Mouse (Mus musculus) liver, postnatal 0 days (tissue): ENCODE results near the gene Shmt2.
A peak's percentile ranks its signal among the peaks of the same experiment; 100 is the strongest.

Experiments
- CTCF ChIP-seq: sonication (generic); IDR thresholded peaks from 2 replicates; pipeline ENCODE4 v1.5.1; 2016; ENCODE audit warnings: antibody characterized with exemption, low read depth
- EP300 ChIP-seq: IDR thresholded peaks from 2 replicates; pipeline ENCODE4 v1.6.1; 2016; ENCODE audit warnings: antibody characterized with exemption, low read depth, mild to moderate bottlenecking

DNA sequence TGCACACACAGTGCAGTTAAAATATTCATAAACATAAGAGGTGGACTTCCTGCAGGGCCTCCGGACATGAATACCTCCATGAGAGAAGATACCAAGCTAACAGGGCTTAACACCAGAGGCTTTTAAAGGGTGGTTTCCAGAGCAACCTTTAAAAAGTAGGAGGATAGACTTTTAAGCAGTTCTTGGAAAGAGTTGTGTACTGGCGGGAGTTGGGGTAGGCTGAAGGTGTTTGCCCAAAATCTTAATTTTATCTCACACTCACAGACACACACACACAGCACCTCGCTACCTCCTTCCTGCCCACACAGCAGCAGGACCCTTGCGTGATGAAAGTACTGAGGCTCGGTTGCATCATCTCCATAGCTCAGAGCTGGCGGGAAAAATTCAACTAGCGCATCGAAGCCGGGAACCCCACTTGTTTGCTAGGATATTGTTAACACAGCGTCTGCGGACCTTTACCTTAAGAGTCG, 598 bp downstream of the Shmt2 start:
- no peak for TF ChIP-seq CTCF
- TF ChIP-seq EP300 = peak; percentile 34; the same call in 1 of the 2 replicates
